Mouse (Mus musculus) erythroblast, embryonic 14.5 days (primary cell): ENCODE results near the gene Lama5. TPM values are rescaled to one million over a fixed set of nuclear protein-coding genes. Genes with fewer than 3 reads are reported as not detected.
A peak's percentile ranks its signal among the peaks of the same experiment; 100 is the strongest.

Source experiments
- H3K27me3 ChIP-seq: 2 replicates; pipeline ENCODE4 v1.6.1; 2012; ENCODE audit warnings: inconsistent platforms; ENCODE audit not compliant: control insufficient read depth
- H3K36me3 ChIP-seq: 2 replicates; pipeline ENCODE4 v1.6.1; 2012; ENCODE audit warnings: mild to moderate bottlenecking, inconsistent platforms; ENCODE audit not compliant: control insufficient read depth
- H3K4me1 ChIP-seq: 2 replicates; pipeline ENCODE4 v1.6.1; 2012; ENCODE audit warnings: inconsistent platforms; ENCODE audit not compliant: control insufficient read depth
- H3K4me3 ChIP-seq: replicated peaks from 2 replicates; pipeline ENCODE3; 2012; ENCODE audit warnings: moderate library complexity, mild to moderate bottlenecking, inconsistent platforms
- H3K9me3 ChIP-seq: 2 replicates; pipeline ENCODE4 v1.6.1; 2012; ENCODE audit warnings: low read length, inconsistent platforms, mixed read lengths; ENCODE audit not compliant: control insufficient read depth
- GATA1 ChIP-seq: IDR thresholded peaks from 2 replicates; pipeline ENCODE4 v1.6.1; 2012; ENCODE audit warnings: low read length, inconsistent platforms, mixed read lengths
- TAL1 ChIP-seq: IDR thresholded peaks from 3 replicates; pipeline ENCODE4 v1.6.1; 2012; ENCODE audit warnings: low read length, inconsistent platforms, mixed read lengths
- polyA plus RNA-seq: library from polyadenylated mRNA; stranded (reverse); fragments of >175 nt; gene quantifications from 2 replicates; pipeline ENCODE4 v1.2.3, GENCODE M21; 2012

Lama5 gene
- polyA plus RNA-seq, 1 experiment: 0.14 TPM

GRCm38 (mm10) chr2:180237601-180238345 lies 12.1 kb upstream of the Lama5 start:
- no peaks in the 10 kb centered on the region for H3K36me3 ChIP-seq
- peaks cover 8% of the 10 kb centered on the region; the same call in 1 of the 2 replicates for H3K9me3 ChIP-seq
- H3K27me3 ChIP-seq: no peaks in the 10 kb centered on the region; the same call in 1 of the 2 replicates
- H3K4me1 ChIP-seq: peaks cover 59% of the 10 kb centered on the region
- TF ChIP-seq GATA1 (no peak), TAL1 (no peak)
- H3K4me3 ChIP-seq: no peak overlapping the region

GRCm38 (mm10) chr2:180236930-180237329 lies 11.3 kb upstream of the Lama5 start:
- Histone ChIP-seq H3K27me3 (no peaks in the 10 kb centered on the region; the same call in 1 of the 2 replicates), H3K4me3 (peak overlapping the region; percentile 6), H3K9me3 (peaks cover 7% of the 10 kb centered on the region; the same call in 1 of the 2 replicates), H3K36me3 (no peaks in the 10 kb centered on the region), H3K4me1 (peaks cover 63% of the 10 kb centered on the region)
- peak; percentile 63 for TF ChIP-seq GATA1
- TF ChIP-seq TAL1: peak; percentile 64

- no peaks in the 10 kb centered on the region for H3K27me3 ChIP-seq
- H3K4me1 ChIP-seq: peaks cover 63% of the 10 kb centered on the region
- 0 out of 2 replicates have a peak, but pooled peaks cover 3% of the 10 kb centered on the region for H3K9me3 ChIP-seq
- peak overlapping the region; percentile 55 for H3K4me3 ChIP-seq
- no peaks in the 10 kb centered on the region for H3K36me3 ChIP-seq
- TF ChIP-seq GATA1 (no peak), TAL1 (no peak)
Observed at GRCm38 (mm10) chr2:180236500-180236899, 10.8 kb upstream of the Lama5 start.

- no peaks in the 10 kb centered on the region for H3K36me3 ChIP-seq
- H3K9me3 ChIP-seq: 0 out of 2 replicates have a peak, but pooled peaks cover 3% of the 10 kb centered on the region
- peaks cover 65% of the 10 kb centered on the region for H3K4me1 ChIP-seq
- TF ChIP-seq TAL1: no peak
- TF ChIP-seq GATA1: no peak
- H3K27me3 ChIP-seq: no peaks in the 10 kb centered on the region
- H3K4me3 ChIP-seq: peak overlapping the region; percentile 55
Observed at GRCm38 (mm10) chr2:180235788-180236187, 10.1 kb upstream of the Lama5 start.

- Histone ChIP-seq H3K4me3 (peak overlapping the region; percentile 55), H3K36me3 (no peaks in the 10 kb centered on the region), H3K9me3 (0 out of 2 replicates have a peak, but pooled peaks cover 3% of the 10 kb centered on the region), H3K4me1 (peaks cover 65% of the 10 kb centered on the region), H3K27me3 (no peaks in the 10 kb centered on the region)
- TF ChIP-seq TAL1 (no peak), GATA1 (no peak)
Observed at GRCm38 (mm10) chr2:180234980-180235379, 9.3 kb upstream of the Lama5 start.

GRCm38 (mm10) chr2:180234353-180234752 lies 8.7 kb upstream of the Lama5 start:
- no peak for TF ChIP-seq TAL1
- no peak for TF ChIP-seq GATA1
- Histone ChIP-seq H3K9me3 (0 out of 2 replicates have a peak, but pooled peaks cover 3% of the 10 kb centered on the region), H3K36me3 (no peaks in the 10 kb centered on the region), H3K27me3 (no peaks in the 10 kb centered on the region), H3K4me1 (peaks cover 65% of the 10 kb centered on the region), H3K4me3 (no peak overlapping the region)

- H3K27me3 ChIP-seq: peaks cover 4% of the 10 kb centered on the region; the same call in 1 of the 2 replicates
- H3K4me1 ChIP-seq: peaks cover 57% of the 10 kb centered on the region
- H3K36me3 ChIP-seq: no peaks in the 10 kb centered on the region
- no peak overlapping the region for H3K4me3 ChIP-seq
- no peaks in the 10 kb centered on the region for H3K9me3 ChIP-seq
- TF ChIP-seq TAL1 (no peak), GATA1 (no peak)
Observed at GRCm38 (mm10) chr2:180233101-180233904, 7.6 kb upstream of the Lama5 start.

GRCm38 (mm10) chr2:180230482-180230881 lies 4.8 kb upstream of the Lama5 start:
- no peak for TF ChIP-seq GATA1
- TF ChIP-seq TAL1: no peak
- Histone ChIP-seq H3K4me3 (no peak overlapping the region), H3K4me1 (peaks cover 45% of the 10 kb centered on the region), H3K27me3 (peaks cover 32% of the 10 kb centered on the region), H3K9me3 (no peaks in the 10 kb centered on the region; the same call in 1 of the 2 replicates), H3K36me3 (no peaks in the 10 kb centered on the region)

- TF ChIP-seq GATA1 (no peak), TAL1 (no peak)
- H3K9me3 ChIP-seq: no peaks in the 10 kb centered on the region; the same call in 1 of the 2 replicates
- H3K4me3 ChIP-seq: no peak overlapping the region
- peaks cover 45% of the 10 kb centered on the region for H3K27me3 ChIP-seq
- H3K4me1 ChIP-seq: peaks cover 35% of the 10 kb centered on the region
- H3K36me3 ChIP-seq: no peaks in the 10 kb centered on the region
Observed at GRCm38 (mm10) chr2:180229129-180229528, 3.5 kb upstream of the Lama5 start.
